Mouse (Mus musculus): ENCODE measurements around the gene Hspa2. TPM values are rescaled to one million over a fixed set of nuclear protein-coding genes. Genes with fewer than 3 reads are reported as not detected.

Hspa2 gene
- polyA plus RNA-seq, 1 experiment from 2014 or later: 12.5 TPM

- Histone ChIP-seq H3K27me3 (ENCODE audit: insufficient read depth, low read length) (no peaks in the 10 kb centered on the region), H3K4me1 (ENCODE audit: insufficient read depth, low read length) (peaks cover 25% of the 10 kb centered on the region), H3K4me2 (replicated peaks; ENCODE audit: low read depth, low read length) (no peak overlapping the region), H3K27ac (ENCODE audit: low read length) (no peak overlapping the region), H3K4me3 (ENCODE audit: low read length) (no peak overlapping the region), H3K9me3 (ENCODE audit: low read length) (no peaks in the 10 kb centered on the region), H3K9ac (replicated peaks; ENCODE audit: low read length) (no peak overlapping the region), H3K36me3 (ENCODE audit: insufficient read depth, low read length) (peaks cover 3% of the 10 kb centered on the region; the same call in 1 of the 2 replicates)
- no peak for ATAC-seq (ENCODE audit: low FRiP score, low TSS enrichment)
- WGBS: 52% methylated on average over 7 of the region's 7 CpGs
Observed at GRCm38 (mm10) chr12:76376649-76377048, 27.3 kb upstream of the Hspa2 start.

GRCm38 (mm10) chr12:76377059-76377458 lies 26.9 kb upstream of the Hspa2 start:
- no peak for ATAC-seq (ENCODE audit: low FRiP score, low TSS enrichment)
- Histone ChIP-seq H3K27me3 (ENCODE audit: insufficient read depth, low read length) (no peaks in the 10 kb centered on the region), H3K4me3 (ENCODE audit: low read length) (no peak overlapping the region), H3K27ac (ENCODE audit: low read length) (no peak overlapping the region), H3K4me2 (replicated peaks; ENCODE audit: low read depth, low read length) (no peak overlapping the region), H3K9me3 (ENCODE audit: low read length) (no peaks in the 10 kb centered on the region), H3K9ac (replicated peaks; ENCODE audit: low read length) (no peak overlapping the region), H3K36me3 (ENCODE audit: insufficient read depth, low read length) (peaks cover 5% of the 10 kb centered on the region; the same call in 1 of the 2 replicates), H3K4me1 (ENCODE audit: insufficient read depth, low read length) (peaks cover 21% of the 10 kb centered on the region)
- 94% methylated on average over 6 of the region's 6 CpGs for WGBS

GRCm38 (mm10) chr12:76377726-76378125 lies 26.2 kb upstream of the Hspa2 start:
- no peak overlapping the region for H3K27ac ChIP-seq (ENCODE audit: low read length)
- H3K9me3 ChIP-seq (ENCODE audit: low read length): no peaks in the 10 kb centered on the region
- no peak overlapping the region for H3K4me3 ChIP-seq (ENCODE audit: low read length)
- no peak overlapping the region for H3K9ac ChIP-seq (replicated peaks; ENCODE audit: low read length)
- WGBS: 89% methylated on average over 3 of the region's 3 CpGs
- H3K4me1 ChIP-seq (ENCODE audit: insufficient read depth, low read length): peaks cover 14% of the 10 kb centered on the region
- ATAC-seq (ENCODE audit: low FRiP score, low TSS enrichment): no peak
- H3K36me3 ChIP-seq (ENCODE audit: insufficient read depth, low read length): peaks cover 5% of the 10 kb centered on the region; the same call in 1 of the 2 replicates
- H3K27me3 ChIP-seq (ENCODE audit: insufficient read depth, low read length): no peaks in the 10 kb centered on the region
- no peak overlapping the region for H3K4me2 ChIP-seq (replicated peaks; ENCODE audit: low read depth, low read length)

GRCm38 (mm10) chr12:76378556-76378955 lies 25.4 kb upstream of the Hspa2 start:
- H3K9me3 ChIP-seq (ENCODE audit: low read length): no peaks in the 10 kb centered on the region
- no peak overlapping the region for H3K27ac ChIP-seq (ENCODE audit: low read length)
- WGBS: 83% methylated on average over 5 of the region's 5 CpGs
- ATAC-seq (ENCODE audit: low FRiP score, low TSS enrichment): no peak
- H3K9ac ChIP-seq (replicated peaks; ENCODE audit: low read length): no peak overlapping the region
- no peak overlapping the region for H3K4me3 ChIP-seq (ENCODE audit: low read length)
- peaks cover 5% of the 10 kb centered on the region; the same call in 1 of the 2 replicates for H3K36me3 ChIP-seq (ENCODE audit: insufficient read depth, low read length)
- no peaks in the 10 kb centered on the region for H3K27me3 ChIP-seq (ENCODE audit: insufficient read depth, low read length)
- H3K4me2 ChIP-seq (replicated peaks; ENCODE audit: low read depth, low read length): no peak overlapping the region
- peaks cover 10% of the 10 kb centered on the region; the same call in 1 of the 2 replicates for H3K4me1 ChIP-seq (ENCODE audit: insufficient read depth, low read length)

GRCm38 (mm10) chr12:76380151-76380550 lies 23.8 kb upstream of the Hspa2 start:
- no peak overlapping the region for H3K27ac ChIP-seq (ENCODE audit: low read length)
- no peak overlapping the region for H3K4me2 ChIP-seq (replicated peaks; ENCODE audit: low read depth, low read length)
- ATAC-seq (ENCODE audit: low FRiP score, low TSS enrichment): no peak
- no peaks in the 10 kb centered on the region for H3K27me3 ChIP-seq (ENCODE audit: insufficient read depth, low read length)
- no peaks in the 10 kb centered on the region for H3K9me3 ChIP-seq (ENCODE audit: low read length)
- peaks cover 7% of the 10 kb centered on the region for H3K36me3 ChIP-seq (ENCODE audit: insufficient read depth, low read length)
- no peaks in the 10 kb centered on the region for H3K4me1 ChIP-seq (ENCODE audit: insufficient read depth, low read length)
- WGBS: 69% methylated on average over 7 of the region's 7 CpGs
- no peak overlapping the region for H3K4me3 ChIP-seq (ENCODE audit: low read length)
- H3K9ac ChIP-seq (replicated peaks; ENCODE audit: low read length): no peak overlapping the region

- Histone ChIP-seq H3K36me3 (ENCODE audit: insufficient read depth, low read length) (peaks cover 34% of the 10 kb centered on the region), H3K9me3 (ENCODE audit: low read length) (no peaks in the 10 kb centered on the region), H3K9ac (replicated peaks; ENCODE audit: low read length) (no peak overlapping the region), H3K27ac (ENCODE audit: low read length) (no peak overlapping the region), H3K4me1 (ENCODE audit: insufficient read depth, low read length) (no peaks in the 10 kb centered on the region), H3K4me2 (replicated peaks; ENCODE audit: low read depth, low read length) (no peak overlapping the region), H3K4me3 (ENCODE audit: low read length) (no peak overlapping the region), H3K27me3 (ENCODE audit: insufficient read depth, low read length) (no peaks in the 10 kb centered on the region)
- 91% methylated on average over 8 of the region's 8 CpGs for WGBS
- no peak for ATAC-seq (ENCODE audit: low FRiP score, low TSS enrichment)
Observed at GRCm38 (mm10) chr12:76385342-76385741, 18.6 kb upstream of the Hspa2 start.

- 88% methylated on average over 11 of the region's 11 CpGs for WGBS
- Histone ChIP-seq H3K4me2 (replicated peaks; ENCODE audit: low read depth, low read length) (no peak overlapping the region), H3K27me3 (ENCODE audit: insufficient read depth, low read length) (no peaks in the 10 kb centered on the region), H3K4me3 (ENCODE audit: low read length) (no peak overlapping the region), H3K36me3 (ENCODE audit: insufficient read depth, low read length) (peaks cover 29% of the 10 kb centered on the region), H3K27ac (ENCODE audit: low read length) (no peak overlapping the region), H3K9me3 (ENCODE audit: low read length) (no peaks in the 10 kb centered on the region), H3K9ac (replicated peaks; ENCODE audit: low read length) (no peak overlapping the region), H3K4me1 (ENCODE audit: insufficient read depth, low read length) (no peaks in the 10 kb centered on the region)
- no peak for ATAC-seq (ENCODE audit: low FRiP score, low TSS enrichment)
Observed at GRCm38 (mm10) chr12:76388794-76389193, 15.2 kb upstream of the Hspa2 start.

GRCm38 (mm10) chr12:76391595-76392271 lies 12.2 kb upstream of the Hspa2 start:
- no peaks in the 10 kb centered on the region for H3K27me3 ChIP-seq (ENCODE audit: insufficient read depth, low read length)
- no peaks in the 10 kb centered on the region for H3K9me3 ChIP-seq (ENCODE audit: low read length)
- ATAC-seq (ENCODE audit: low FRiP score, low TSS enrichment): no peak
- WGBS: 71% methylated on average over 3 of the region's 3 CpGs
- peaks cover 13% of the 10 kb centered on the region for H3K36me3 ChIP-seq (ENCODE audit: insufficient read depth, low read length)
- H3K4me3 ChIP-seq (ENCODE audit: low read length): no peak overlapping the region
- no peak overlapping the region for H3K4me2 ChIP-seq (replicated peaks; ENCODE audit: low read depth, low read length)
- H3K27ac ChIP-seq (ENCODE audit: low read length): no peak overlapping the region
- H3K4me1 ChIP-seq (ENCODE audit: insufficient read depth, low read length): no peaks in the 10 kb centered on the region
- H3K9ac ChIP-seq (replicated peaks; ENCODE audit: low read length): no peak overlapping the region

GRCm38 (mm10) chr12:76392979-76393378 lies 11.0 kb upstream of the Hspa2 start:
- H3K4me1 ChIP-seq (ENCODE audit: insufficient read depth, low read length): no peaks in the 10 kb centered on the region
- no peaks in the 10 kb centered on the region for H3K9me3 ChIP-seq (ENCODE audit: low read length)
- no peak overlapping the region for H3K4me3 ChIP-seq (ENCODE audit: low read length)
- H3K36me3 ChIP-seq (ENCODE audit: insufficient read depth, low read length): peaks cover 9% of the 10 kb centered on the region; the same call in 1 of the 2 replicates
- no peaks in the 10 kb centered on the region for H3K27me3 ChIP-seq (ENCODE audit: insufficient read depth, low read length)
- no peak overlapping the region for H3K4me2 ChIP-seq (replicated peaks; ENCODE audit: low read depth, low read length)
- no peak for ATAC-seq (ENCODE audit: low FRiP score, low TSS enrichment)
- 82% methylated on average over 5 of the region's 5 CpGs for WGBS
- no peak overlapping the region for H3K9ac ChIP-seq (replicated peaks; ENCODE audit: low read length)
- H3K27ac ChIP-seq (ENCODE audit: low read length): no peak overlapping the region

- Histone ChIP-seq H3K9me3 (ENCODE audit: low read length) (no peaks in the 10 kb centered on the region), H3K36me3 (ENCODE audit: insufficient read depth, low read length) (no peaks in the 10 kb centered on the region), H3K4me1 (ENCODE audit: insufficient read depth, low read length) (no peaks in the 10 kb centered on the region), H3K4me2 (replicated peaks; ENCODE audit: low read depth, low read length) (no peak overlapping the region), H3K4me3 (ENCODE audit: low read length) (no peak overlapping the region), H3K27me3 (ENCODE audit: insufficient read depth, low read length) (no peaks in the 10 kb centered on the region; the same call in 1 of the 2 replicates), H3K9ac (replicated peaks; ENCODE audit: low read length) (no peak overlapping the region), H3K27ac (ENCODE audit: low read length) (no peak overlapping the region)
- no peak for ATAC-seq (ENCODE audit: low FRiP score, low TSS enrichment)
- 75% methylated on average over 5 of the region's 5 CpGs for WGBS
Observed at GRCm38 (mm10) chr12:76397281-76397680, 6.7 kb upstream of the Hspa2 start.
